Mouse (Mus musculus) ovary, postnatal 14 days (tissue): ENCODE measurements around the gene Cpne2.

Source experiments
- DNase-seq: peaks from one replicate; pipeline ENCODE4 v3.0.0; 2022; ENCODE audit warnings: low spot score

The Cpne2 gene

DNA sequence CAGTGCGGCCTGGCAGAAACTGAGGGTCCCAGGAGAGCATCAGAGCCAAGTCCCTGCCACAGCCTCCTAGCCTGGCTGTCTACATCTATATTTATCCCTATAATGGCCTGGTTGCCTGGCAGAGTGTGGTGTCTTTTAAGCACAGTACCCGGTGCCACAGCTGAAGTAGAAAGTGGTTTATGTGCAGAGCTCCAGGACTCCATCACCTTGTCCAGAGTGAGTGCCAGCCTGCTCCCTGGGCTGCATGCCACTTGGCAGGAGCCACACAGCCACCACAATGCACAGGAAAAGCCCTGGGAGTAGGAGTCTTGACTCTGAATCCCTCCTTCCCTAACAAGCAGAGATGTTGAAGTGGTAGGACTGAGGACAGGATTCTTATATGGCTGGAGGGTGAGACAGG is 4.7 kb downstream of the Cpne2 start:
- DNase-seq, result no peak

DNA sequence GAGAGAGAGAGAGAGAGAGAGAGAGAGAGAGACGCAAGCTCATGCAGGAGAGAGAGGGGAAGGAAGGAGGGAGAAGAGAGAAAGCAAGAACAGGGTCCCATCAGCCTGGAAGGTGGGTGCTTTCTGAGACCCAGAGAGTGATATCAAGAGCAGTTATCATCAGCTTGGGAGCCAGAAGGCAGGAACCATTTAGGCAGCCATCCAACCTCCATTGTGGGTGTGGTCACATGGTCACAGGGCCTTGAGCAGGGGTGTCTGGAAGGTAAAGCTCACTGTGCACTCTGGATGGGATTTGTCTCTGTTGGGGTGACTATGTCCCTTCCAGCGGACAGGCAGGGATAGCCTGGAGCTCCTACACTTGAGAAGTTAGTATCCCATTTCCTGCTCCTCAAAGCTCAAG is 7.2 kb downstream of the Cpne2 start:
- no peak for DNase-seq

DNA sequence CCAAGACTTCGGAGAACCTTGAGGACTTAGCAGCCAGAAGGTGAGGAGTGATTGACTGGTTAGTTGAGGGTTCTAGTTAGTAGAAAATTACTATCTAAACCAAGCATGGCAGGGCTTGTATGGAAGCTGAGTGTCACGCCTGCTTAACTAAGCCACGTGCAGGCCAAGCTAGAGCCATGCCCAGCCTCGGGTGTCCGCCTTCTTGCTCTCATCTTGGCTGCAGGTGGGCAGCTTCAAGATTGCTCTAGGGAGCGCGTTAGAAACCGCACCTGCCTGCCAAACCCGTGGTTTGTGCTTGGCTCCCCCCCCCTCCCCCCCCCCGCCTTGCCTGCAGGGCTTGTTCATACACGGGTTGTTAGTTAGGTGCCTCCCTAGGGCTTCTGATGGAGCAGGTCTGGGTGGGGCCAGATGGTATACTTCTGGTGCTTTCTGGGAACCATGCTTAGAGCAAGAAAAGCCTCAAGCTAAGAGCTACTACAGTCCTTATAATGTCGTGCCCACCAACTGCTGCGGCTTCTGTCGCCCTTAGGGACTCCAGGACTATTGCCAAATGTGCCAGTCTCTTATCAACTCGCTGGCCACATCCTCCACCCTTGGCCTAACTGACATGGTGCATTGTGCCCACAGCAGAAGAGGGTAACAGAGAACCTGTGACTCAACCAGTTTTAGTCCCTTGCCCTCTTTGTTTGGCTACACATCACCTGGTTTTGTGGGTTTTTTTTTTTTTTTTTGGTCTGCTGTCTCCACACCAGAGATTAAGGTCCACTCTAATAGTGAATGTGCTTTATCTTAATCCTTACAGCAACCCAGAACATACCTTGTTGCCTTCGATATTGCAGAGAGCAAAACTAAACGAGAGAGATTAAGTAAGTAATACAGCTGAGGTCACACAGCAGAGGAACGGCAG is 8.4 kb downstream of the Cpne2 start:
- DNase-seq, result no peak

DNA sequence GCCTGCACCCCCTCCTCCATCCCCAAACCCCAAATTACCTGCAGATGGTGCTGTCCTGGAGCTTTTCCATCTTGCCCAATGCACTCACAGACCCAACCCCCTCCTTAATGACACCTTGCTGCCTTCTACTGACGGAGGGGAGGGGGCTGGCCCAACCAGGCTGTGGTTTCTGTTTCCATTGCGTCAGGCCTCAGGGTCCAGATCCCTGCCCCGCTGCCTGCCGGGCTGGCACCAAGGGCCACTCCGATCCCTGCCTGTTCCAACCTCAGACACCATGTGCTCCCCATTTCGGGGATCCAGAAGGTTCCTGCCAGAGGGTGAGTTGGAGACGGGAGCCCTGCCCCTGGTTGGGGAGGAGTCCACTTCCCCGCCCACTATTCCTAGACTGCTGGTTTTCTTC is 11.2 kb downstream of the Cpne2 start:
- no peak for DNase-seq

DNA sequence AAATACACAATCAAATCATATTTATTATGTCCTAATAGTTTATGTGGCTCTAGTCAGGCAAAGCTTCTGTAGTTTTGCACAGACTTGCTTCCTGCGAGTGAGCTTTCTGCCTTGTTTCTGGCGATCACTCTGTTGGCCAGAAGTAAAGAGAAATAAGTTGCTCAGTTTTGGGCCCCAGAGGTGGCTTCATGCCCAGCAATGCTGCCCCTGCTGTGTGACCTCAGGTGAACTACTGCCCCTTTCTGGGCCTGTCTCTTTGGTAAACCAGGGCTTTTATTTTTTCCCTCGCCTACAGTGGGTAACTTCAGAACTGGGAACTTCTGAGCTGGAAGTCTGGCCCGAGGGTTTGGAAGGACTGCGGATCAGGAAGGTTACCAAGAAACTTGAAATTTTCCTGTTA is 16.3 kb downstream of the Cpne2 start:
- DNase-seq, result no peak

DNA sequence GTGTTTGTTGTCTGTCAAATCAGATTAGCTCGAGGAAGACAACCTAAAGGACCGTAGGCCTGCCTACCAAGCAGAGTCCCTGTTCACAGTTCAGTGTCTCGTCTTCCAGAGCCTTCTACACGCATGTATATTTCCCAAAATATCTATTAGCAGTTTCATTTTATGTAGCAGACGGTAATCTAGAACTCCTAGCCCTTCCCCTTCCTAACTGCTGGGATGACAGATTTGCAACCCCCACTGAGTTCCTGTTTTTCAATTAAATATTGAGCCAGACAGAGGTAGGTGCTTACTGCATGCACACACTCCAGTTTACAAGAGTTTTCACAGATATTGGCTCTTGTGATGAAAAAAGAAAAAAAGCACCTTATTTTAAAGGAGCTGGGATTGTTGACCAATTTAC is 16.7 kb downstream of the Cpne2 start:
- DNase-seq, result no peak

DNA sequence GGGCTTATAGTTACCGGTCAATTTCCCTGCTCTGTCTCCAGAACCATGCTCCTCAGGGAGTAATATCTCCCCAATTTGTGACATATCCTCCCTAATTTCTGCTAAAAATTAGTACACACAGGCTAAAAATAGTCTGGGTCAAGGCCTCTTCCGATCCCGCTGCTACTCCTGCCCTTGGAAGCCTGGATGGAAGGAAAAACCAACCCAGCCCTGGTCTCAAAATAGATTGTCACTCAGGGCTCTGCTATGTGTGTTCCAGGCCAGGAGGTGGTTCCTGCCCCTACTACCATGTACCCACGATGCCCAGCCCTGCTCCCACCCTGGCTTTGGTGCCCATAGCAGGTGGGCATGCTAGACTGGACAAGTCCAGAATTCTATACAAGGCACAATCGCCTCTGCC is 17.2 kb downstream of the Cpne2 start:
- DNase-seq, result no peak

DNA sequence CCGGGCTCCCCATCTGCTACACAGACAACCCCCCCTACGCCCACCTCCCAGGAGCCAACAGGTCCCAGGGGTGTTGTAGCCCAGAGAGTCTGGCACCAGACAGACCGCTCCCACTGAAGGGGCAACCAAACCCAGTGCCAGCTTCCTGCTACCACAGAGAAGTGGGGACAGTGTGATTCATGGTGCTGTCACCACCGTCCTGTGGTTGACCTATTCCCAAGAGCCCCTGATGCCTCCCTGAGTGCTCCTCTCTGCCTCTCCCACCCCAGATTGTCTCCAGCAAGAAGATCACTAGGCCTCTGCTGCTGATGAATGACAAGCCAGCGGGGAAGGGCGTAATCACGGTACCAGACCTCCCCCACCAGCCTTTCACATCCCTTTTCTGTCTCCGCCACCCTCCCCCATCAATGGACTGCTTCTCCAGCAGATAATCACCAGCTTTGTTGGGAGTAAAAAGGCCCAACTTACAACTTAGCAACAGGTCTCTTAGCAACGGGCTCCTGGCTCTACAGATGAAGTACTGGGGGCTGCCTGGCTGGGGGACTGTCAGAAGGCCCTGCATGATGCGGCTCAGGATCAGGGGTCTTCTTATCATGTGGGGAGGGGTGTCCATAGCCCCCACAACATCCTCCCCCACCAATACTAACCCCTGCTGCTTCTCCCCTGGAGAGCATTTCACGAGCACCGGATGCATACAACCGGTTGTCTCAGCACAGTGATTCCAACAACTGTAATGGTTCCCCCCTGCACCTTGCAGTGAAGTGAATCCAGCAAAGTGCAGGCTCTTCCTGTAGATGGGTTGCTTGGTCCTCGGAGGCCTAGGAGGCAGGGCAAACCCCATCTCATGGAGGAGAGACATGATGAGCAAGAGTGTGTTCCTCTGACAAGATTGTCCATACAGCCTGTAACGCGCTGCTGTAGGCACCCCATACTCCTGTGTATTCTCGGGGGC is 19.0 kb downstream of the Cpne2 start:
- no peak for DNase-seq

DNA sequence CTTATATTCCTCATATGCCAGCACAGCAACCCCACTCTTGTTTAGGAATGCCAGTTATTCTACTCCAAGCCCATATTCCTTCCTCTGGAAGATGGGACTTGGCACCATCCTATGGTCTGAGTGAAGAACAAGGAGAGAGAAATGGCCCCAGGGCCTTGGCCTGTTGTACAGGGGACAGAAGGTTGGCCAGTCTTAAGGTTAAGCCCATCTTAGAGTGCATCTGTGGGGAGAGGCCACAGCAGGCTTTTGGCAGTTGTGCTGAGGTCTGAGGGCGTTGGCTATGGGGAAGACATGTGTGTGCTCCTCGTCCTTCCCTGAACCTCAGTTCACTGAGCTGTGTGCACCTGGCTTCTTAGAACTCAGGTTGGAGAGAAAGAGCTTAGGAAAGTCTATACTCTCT is 19.9 kb downstream of the Cpne2 start:
- no peak for DNase-seq

DNA sequence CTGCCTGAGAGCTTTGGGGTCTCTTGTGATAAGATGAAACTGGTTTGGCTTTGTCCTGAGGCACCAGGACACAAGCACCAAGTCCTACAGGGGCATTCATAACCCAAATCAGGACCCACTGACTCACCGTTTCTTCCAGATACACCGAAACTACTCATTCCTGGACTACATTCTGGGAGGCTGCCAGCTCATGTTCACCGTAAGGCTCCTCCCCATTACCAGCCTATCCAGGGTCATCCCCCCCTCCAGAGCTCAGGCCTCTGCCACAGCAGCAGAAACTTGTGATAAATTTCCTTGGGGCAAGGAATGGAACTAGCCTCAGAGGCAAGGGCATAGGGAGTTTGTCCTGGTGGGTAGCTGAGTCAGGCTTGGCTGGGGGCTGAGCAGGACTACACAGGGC is 24.5 kb downstream of the Cpne2 start:
- DNase-seq, result no peak

DNA sequence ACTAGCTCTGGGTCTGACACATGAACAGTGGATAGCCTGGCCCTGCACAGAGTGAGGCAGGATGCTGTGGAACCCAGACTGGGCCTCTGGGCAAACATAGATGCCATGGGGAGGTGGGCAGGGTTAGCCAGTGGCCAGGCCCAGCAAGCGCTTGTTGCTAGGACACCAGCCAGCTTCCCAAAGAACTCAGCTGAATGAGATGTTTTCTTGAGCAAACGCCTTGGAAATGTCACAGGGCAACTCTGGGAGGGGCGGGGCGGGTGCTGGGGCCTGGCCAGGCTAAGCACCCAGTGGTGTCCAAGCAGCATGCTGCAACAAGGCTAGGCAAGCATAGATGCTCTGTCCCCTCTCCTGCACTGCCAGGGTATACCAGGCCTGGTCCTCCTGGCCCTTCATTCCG is 28.5 kb downstream of the Cpne2 start:
- no peak for DNase-seq

DNA sequence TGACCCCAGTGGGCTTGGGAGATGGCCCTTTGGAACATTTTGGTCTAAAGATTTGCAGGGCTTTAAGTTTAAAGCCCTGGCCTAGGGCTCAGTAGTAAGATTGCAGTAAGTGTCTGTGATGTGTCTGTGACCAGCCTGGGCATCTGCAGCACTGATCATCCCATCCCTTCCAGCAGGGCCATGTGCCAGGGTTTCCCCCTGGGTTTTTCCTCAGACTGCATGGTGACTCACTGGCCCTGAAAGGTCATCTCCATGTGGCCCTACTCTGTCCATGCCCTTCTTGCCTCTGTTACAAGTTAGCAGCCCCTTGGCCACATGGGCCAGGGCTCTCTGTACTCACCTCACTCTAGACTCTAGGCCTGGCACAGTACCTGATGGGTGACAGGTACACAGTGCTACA is 31.6 kb downstream of the Cpne2 start:
- no peak for DNase-seq

DNA sequence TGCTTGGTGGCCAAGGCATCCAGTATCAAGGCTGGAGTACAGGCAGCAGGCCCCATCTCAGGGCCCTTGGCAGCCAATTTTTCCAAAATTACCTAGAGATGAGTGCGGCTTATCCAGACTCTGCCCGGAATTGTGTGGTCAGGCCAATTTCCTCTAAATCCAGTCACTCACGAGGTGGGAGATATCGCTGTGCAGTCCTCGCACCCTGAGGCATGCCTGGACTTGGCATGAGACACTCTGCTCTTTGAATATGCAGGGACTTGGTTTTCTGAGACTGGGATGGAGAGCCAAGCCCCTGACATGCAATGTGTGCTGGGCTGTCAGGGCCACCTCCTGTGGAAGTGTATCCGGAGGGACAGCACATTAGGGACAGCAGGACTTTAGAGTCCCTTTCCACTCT is 33.2 kb downstream of the Cpne2 start:
- no peak for DNase-seq

DNA sequence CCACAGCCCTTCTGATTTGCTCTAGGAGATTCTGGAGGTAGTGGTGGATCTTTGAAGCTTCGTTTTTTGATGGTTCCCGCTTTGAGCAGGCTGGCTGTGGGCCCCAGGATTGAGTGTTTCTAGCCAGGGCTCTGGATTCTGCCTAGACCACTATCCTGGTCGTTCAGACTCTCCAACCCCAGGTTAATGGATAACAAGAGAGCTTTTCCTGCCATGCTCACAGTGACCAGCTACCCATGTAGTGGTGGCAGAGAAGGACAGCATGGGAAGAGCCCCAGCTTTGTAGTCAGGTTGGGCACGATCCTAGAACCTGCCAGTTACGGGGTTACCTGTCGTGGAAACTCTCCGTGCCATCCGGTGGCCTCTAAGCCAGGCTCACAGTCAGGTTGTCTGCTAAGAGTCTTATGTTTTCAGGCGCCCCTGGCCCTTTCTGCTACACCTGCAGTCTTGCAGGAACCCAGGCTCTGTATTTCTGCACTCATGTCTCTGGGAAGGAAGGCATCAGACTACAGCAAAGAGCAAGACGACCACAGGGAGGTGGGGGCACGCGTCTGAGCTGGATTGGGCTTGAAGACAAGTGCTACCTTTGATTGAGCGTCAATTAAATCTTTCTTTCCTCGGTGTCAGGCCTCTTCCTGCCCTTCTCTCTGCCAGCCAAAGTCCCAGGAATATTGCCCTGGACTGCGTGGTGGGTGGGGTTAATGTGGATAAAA is 33.8 kb downstream of the Cpne2 start:
- DNase-seq, result no peak

DNA sequence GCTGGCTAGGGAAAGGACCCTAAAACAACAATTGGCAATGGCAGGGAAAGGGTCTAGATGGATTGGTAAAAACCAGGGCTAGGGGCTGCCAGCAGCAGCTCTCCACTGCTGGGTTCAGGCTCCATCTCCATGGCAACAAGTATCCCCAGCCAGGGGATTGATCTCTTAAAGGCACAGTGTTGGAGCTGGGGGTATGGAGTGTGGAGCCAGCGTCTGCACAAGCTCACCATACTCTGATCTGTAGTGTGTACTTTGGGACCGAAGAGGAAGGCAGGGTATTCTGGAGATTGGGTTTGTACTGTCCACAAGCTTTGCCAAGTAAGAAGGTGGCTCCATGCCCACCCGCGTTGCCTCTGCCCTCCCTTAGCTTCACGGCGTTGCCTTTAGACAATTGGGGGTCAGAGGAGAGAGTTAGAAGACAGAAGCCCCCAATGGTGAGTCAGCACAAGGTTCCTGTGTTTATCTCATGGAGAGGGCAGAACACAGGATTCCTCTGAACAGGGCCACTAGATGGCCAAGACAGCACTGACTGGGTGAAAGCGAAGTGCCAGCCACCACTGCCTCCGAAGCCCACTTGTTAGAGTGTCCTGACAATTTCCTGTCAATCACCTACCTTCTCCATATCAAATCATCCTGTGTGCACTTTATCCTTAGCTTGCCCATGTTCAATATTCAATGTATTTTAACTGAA is 34.5 kb downstream of the Cpne2 start:
- DNase-seq, result no peak

DNA sequence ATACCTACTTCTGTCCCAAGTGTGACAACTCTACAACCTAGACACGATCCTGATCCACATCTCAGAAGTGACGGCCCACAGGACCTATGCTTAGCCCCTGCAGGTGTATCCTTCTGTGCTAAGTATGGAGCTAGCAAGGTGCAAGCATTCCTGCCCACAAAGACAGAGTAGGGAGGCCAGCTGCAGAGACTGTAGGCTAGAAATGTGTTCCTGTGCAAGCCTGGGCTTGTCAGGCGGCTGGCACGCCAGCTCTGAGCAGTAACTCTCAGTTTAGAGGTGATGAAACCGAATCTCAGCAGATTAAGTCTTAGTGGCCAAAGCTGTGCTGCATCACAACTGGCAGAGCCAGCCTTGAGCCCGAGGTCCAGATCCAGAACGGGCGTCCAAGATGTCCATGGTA is 35.3 kb downstream of the Cpne2 start:
- no peak for DNase-seq

DNA sequence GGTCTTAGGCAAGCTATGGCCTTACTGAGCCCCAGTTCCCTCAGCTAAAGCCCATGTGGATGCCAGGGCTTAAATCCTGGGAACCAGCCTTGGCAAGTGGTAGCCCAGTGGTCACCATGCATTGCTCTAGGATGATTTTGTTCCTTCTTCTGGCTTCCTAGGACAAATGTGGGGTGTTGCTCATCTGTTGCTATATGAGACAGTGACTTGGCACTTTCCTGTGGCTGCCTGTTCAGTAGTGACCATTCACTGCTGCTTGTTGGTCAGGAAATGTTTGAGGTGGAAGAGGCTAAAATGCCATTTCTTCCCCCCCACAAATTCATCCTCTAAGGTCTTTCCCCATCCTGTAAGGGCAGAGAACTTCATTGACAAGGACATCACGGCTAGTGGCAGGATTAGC is 36.6 kb downstream of the Cpne2 start:
- no peak for DNase-seq

DNA sequence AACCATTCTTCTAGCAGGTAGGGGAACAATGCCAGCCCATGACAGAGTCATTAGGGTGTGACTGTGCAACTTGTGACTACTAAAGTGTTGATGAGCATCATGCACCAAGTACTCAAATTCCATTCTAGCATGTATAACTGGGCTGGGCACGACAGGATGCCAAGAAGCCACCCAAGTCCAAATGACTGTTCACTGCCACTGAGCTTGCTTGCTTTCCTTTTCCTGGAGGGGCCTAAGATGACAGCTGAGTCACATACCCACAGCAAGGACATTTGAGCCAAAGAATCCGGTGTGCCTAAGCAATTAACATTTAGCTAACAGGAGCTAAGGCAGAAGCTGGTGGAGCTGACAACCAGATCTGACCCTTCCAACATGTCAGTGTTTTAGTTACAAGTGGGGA is 39.1 kb downstream of the Cpne2 start:
- DNase-seq, result no peak

DNA sequence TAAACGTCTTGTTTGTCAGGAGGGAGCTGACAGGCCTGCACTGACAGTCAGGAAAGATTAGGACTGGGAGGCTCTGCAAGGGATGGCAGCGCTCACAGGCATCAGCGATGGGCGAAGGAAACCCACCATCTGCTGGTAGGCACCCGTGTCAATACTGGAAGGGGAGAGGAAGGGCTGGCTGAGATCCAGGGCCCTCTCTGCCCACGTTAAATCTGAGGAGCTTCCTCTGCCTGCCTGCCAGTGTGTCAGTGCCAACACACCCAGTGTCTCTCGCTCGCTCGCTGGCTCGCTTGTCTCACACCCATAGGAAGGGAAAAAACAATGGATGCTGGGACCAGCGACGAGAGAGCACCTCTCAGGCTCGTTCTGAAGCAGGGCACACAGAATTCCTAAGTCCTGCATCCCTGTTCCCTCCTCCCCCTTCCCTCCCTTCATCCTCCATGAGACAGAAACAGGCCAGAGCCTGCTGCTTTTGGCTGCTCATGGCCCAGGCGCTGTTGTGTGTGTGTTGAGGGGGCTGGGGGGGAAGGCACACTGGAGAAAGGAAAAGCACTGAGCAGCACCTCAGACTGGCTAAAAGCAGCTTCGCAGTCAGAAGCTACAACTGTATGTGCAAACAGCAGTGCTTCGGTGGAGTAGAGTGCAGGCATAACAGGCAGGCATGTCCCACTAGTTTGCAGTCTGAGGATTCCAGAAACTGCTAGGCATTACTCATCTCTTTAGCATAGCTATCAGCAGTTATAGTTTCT is 41.5 kb downstream of the Cpne2 start:
- DNase-seq, result no peak

DNA sequence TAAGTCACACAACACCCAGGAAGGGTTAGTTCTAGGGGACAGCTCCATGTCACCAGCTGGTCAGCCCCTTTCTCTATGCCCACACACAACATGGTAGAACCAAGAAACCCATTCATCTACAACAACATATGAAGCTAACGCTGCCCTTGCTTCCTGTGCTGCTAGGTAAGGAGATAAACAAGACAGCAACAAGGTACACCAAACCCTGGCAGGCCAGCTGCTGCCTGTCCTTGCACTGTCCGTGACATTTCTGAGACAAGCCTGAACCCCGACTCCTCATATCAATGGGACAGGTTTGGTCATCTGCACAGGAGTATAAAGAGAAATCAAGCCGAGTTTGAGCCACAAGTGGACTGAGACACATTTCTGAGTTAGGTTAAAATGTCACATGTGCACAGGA is 42.4 kb downstream of the Cpne2 start:
- DNase-seq, result no peak

DNA sequence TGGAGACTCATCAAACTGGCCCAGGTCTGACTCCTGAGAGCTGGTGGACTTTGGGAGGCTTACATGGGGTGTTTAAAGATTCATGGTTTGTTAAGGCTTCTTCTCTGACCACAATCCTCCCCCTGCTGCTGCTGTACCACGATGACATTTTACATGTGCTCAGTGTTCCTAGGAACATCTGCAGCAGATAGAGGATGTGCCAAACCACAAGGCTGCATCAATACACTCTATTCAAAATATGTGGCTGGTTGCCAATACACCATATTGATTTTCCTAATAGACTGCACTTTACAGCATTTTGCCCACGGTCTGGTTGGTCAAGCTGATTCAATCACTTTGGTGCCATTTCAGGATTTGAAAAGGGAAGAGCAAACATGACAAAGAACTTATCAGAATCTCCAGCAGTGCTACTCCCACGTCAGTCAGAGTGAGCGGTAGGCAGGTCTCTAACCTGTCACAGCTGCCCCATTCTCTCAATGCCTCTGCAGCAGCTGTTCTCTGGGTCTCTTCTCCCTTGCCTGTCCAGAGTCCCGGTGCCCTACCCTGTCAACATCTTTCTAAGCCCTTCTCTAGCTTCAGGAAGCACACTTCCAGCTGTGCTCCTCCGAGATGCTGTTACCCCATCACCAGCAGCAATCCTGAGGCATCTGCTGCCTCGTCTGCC is 49.2 kb downstream of the Cpne2 start:
- no peak for DNase-seq
